Mouse (Mus musculus) bone marrow macrophage, adult 2 months (primary cell): ENCODE results near the gene Avpr2. TPM values are rescaled to one million over a fixed set of nuclear protein-coding genes. Genes with fewer than 3 reads are reported as not detected.

Source experiments
- H3K27ac ChIP-seq: 2 replicates; pipeline ENCODE4 v1.5.1; 2012; ENCODE audit warnings: low read depth, low read length; ENCODE audit not compliant: insufficient read depth
- H3K4me1 ChIP-seq: 2 replicates; pipeline ENCODE4 v1.6.1; 2012; ENCODE audit warnings: low read length; ENCODE audit not compliant: control insufficient read depth, insufficient read depth
- H3K4me3 ChIP-seq: 2 replicates; pipeline ENCODE4 v1.5.1; 2012; ENCODE audit warnings: mild to moderate bottlenecking, low read length, moderate library complexity; ENCODE audit not compliant: insufficient read depth
- CTCF ChIP-seq: IDR thresholded peaks from 2 replicates; pipeline ENCODE4 v1.5.1; 2012; ENCODE audit warnings: low read depth, mild to moderate bottlenecking, low read length, moderate library complexity
- POLR2A ChIP-seq: IDR thresholded peaks from 2 replicates; pipeline ENCODE4 v1.6.1; 2012; ENCODE audit warnings: mild to moderate bottlenecking, low read depth, low read length, borderline replicate concordance
- polyA plus RNA-seq: library from polyadenylated mRNA; stranded (reverse); fragments of >200 nt; gene quantifications from 2 replicates; pipeline ENCODE4 v1.2.4, GENCODE M21; 2012; ENCODE audit not compliant: missing spikeins, insufficient read depth, insufficient read length

Gene Avpr2
- polyA plus RNA-seq, 1 experiment = not detected

- H3K4me3 ChIP-seq = no peak overlapping the region
- TF ChIP-seq POLR2A (no peak), CTCF (no peak)
- H3K4me1 ChIP-seq = peaks cover 50% of the 10 kb centered on the region
- H3K27ac ChIP-seq = peak overlapping the region; percentile 84
Measured at GRCm38 (mm10) chrX:73911588-73911987, 19.7 kb downstream of the Avpr2 start.

- TF ChIP-seq CTCF = no peak
- no peak for TF ChIP-seq POLR2A
- peak overlapping the region; percentile 87 for H3K27ac ChIP-seq
- peaks cover 51% of the 10 kb centered on the region for H3K4me1 ChIP-seq
- peak overlapping the region; percentile 44 for H3K4me3 ChIP-seq
Measured at GRCm38 (mm10) chrX:73914827-73915703, 23.2 kb downstream of the Avpr2 start.

GRCm38 (mm10) chrX:73916945-73917344 is 25.0 kb downstream of the Avpr2 start:
- TF ChIP-seq POLR2A (no peak), CTCF (no peak)
- H3K27ac ChIP-seq = no peak overlapping the region
- H3K4me3 ChIP-seq = no peak overlapping the region
- H3K4me1 ChIP-seq = peaks cover 37% of the 10 kb centered on the region

- TF ChIP-seq CTCF = no peak
- TF ChIP-seq POLR2A = no peak
- Histone ChIP-seq H3K4me1 (peaks cover 23% of the 10 kb centered on the region), H3K4me3 (no peak overlapping the region), H3K27ac (no peak overlapping the region)
Measured at GRCm38 (mm10) chrX:73918631-73919030, 26.7 kb downstream of the Avpr2 start.

GRCm38 (mm10) chrX:73921285-73921822 is 29.5 kb downstream of the Avpr2 start:
- TF ChIP-seq POLR2A = no peak

GRCm38 (mm10) chrX:73921823-73922549 is 30.1 kb downstream of the Avpr2 start, which contains the start of the genes Arhgap4 and Naa10:
Gene Arhgap4, minus strand, starts transcription at chrX:73921870.
Gene Naa10, minus strand, starts transcription at chrX:73921944.
- no peak for TF ChIP-seq CTCF
- no peak for TF ChIP-seq POLR2A
- Histone ChIP-seq H3K27ac (peak within 1 kb of the TSS; percentile 69), H3K4me1 (peaks cover 14% of the 10 kb centered on the region), H3K4me3 (peak within 1 kb of the TSS; percentile 89)

More at GRCm38 (mm10) chrX:73921285-73921822, 29.5 kb downstream of the Avpr2 start:
- Histone ChIP-seq H3K4me1 (peaks cover 14% of the 10 kb centered on the region), H3K4me3 (peak overlapping the region; percentile 89), H3K27ac (peak overlapping the region; percentile 69)

GRCm38 (mm10) chrX:73922550-73922882 is 30.6 kb downstream of the Avpr2 start:
- Histone ChIP-seq H3K4me1 (peaks cover 14% of the 10 kb centered on the region), H3K27ac (peak overlapping the region; percentile 57; the same call in 1 of the 2 replicates), H3K4me3 (peak overlapping the region; percentile 53)
- TF ChIP-seq CTCF (no peak), POLR2A (no peak)

GRCm38 (mm10) chrX:73930402-73931062 is 38.6 kb downstream of the Avpr2 start, which contains the start of gene Renbp:
Gene Renbp, minus strand, starts transcription at chrX:73930850.
- Histone ChIP-seq H3K4me1 (peaks cover 18% of the 10 kb centered on the region), H3K27ac (peak within 1 kb of the TSS; percentile 87)

GRCm38 (mm10) chrX:73931871-73932270 is 40.0 kb downstream of the Avpr2 start:
- Histone ChIP-seq H3K27ac (no peak overlapping the region), H3K4me3 (no peak overlapping the region), H3K4me1 (peaks cover 18% of the 10 kb centered on the region)
- TF ChIP-seq POLR2A = no peak
- TF ChIP-seq CTCF = no peak

More at GRCm38 (mm10) chrX:73930402-73931062, 38.6 kb downstream of the Avpr2 start, which contains the start of gene Renbp:
- peak within 1 kb of the TSS; percentile 90 for H3K4me3 ChIP-seq
- no peak for TF ChIP-seq POLR2A
- no peak for TF ChIP-seq CTCF
